Mouse (Mus musculus): ENCODE measurements around the gene Nucb1. TPM values are rescaled to one million over a fixed set of nuclear protein-coding genes. Genes with fewer than 3 reads are reported as not detected.

Gene Nucb1
- 140 and 146 TPM in 2 replicates for polyA plus RNA-seq (2016; fragmentation: Nextera tagmentation; extraction: Ambion mirVana)

DNA sequence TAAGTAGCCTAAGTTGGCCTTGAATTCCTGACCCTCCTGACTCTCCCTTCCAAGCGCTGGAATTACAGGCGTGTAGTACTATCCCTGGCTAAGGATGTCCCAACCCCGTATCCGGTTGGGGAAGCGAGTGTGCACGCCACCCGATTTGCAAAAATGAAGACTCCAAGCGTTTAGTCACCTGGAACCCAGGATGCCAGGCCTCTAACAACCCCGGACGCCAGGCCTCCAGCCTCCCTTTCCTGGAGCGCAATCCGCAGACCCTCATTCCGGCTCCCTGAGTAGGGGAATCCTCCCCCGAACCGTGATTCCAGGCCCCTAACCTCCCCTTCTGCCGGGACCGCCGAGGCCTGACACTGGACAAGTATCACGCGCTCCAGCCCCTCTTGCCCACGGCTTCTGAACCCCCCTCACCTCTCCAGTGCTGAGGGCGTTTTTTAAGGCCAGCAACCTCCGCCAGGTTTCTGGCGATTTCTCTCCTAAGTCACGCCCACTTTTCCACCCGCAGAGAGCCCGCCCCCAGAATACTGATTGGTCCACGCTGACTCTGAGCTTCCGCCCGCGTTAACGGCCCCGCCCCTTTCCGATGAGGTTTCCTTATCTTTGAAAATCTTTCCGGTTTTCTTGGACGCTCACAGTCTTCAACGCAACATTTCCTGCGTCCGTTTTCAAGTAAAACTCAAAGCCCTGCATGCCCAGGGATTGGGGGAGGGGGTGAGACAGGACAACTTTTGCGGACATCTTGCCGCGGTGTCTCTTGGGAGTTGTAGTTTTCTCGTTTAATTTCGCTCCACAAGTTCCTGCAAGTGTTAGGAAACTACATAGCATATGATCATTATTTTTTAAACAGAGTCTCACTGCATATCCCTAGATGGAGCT, at the start of gene Nucb1:
Gene Nucb1 (minus strand): TSS at position 495 of the 876 bp plus-strand sequence.
- H3K9ac ChIP-seq = peak within 1 kb of the TSS; percentile 88
- no peaks in the 10 kb centered on the region for H3K9me3 ChIP-seq (replicated peaks)
- H3K27me3 ChIP-seq (replicated peaks) = no peaks in the 10 kb centered on the region
- H3K27ac ChIP-seq = peak within 1 kb of the TSS; percentile 98
- peak within 1 kb of the TSS; percentile 94 for H3K4me2 ChIP-seq
- peak; percentile 72 for ATAC-seq
- peaks cover 27% of the 10 kb centered on the region for H3K36me3 ChIP-seq
- peak within 1 kb of the TSS; percentile 83 for H3K4me3 ChIP-seq
- WGBS (ENCODE audit: insufficient replicate concordance) = under 1% methylated on average over 44 of the region's 44 CpGs
- H3K4me1 ChIP-seq = peaks cover 49% of the 10 kb centered on the region

DNA sequence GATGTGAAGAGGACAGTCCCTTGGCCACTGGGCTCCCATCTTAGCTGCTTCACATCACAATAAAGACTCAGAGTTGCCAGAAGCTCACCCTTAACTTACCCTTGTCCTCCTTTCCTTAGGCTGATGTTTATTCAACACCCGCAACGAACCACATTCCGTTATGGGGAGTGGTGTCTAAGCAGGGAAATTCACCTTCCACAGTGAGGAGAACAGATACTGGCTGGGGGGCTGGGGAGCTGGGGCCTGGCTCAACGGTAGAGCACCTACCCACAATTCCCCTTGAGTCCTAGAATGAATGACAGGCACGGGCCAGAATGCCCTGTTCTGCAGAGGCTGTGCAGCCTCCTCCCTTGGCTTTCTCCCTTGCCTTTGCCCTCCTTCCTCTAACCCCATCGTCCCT, 48.7 kb upstream of the Nucb1 start:
- Histone ChIP-seq H3K9ac (no peak overlapping the region), H3K4me2 (no peak overlapping the region), H3K36me3 (no peaks in the 10 kb centered on the region), H3K27me3 (replicated peaks) (0 out of 2 replicates have a peak, but pooled peaks cover 8% of the 10 kb centered on the region), H3K4me1 (peaks cover 59% of the 10 kb centered on the region), H3K9me3 (replicated peaks) (no peaks in the 10 kb centered on the region), H3K27ac (no peak overlapping the region), H3K4me3 (no peak overlapping the region)
- 51% methylated on average over 5 of the region's 6 CpGs for WGBS (ENCODE audit: insufficient replicate concordance)
- ATAC-seq = no peak

DNA sequence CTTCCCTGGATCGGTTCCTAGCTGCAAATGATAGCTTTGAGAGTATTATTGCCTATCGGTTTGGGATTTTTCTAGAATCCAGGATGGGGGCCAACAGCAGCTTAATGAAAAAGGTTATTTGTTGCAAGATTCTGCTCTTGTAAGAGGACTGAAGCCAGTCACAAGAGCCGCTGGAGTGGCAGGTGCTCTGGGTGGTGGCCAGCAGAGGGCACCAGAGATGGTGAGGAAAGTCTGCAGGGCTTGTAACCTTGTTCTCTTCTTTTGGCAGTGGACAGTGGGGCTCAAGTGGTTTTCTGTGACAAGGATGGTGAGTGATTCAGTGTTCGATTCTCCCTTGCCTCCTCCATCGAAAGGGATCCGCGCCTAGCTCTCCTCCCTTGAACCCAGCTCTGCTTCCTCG, 45.6 kb upstream of the Nucb1 start:
- 15% methylated on average over 8 of the region's 8 CpGs for WGBS (ENCODE audit: insufficient replicate concordance)

DNA sequence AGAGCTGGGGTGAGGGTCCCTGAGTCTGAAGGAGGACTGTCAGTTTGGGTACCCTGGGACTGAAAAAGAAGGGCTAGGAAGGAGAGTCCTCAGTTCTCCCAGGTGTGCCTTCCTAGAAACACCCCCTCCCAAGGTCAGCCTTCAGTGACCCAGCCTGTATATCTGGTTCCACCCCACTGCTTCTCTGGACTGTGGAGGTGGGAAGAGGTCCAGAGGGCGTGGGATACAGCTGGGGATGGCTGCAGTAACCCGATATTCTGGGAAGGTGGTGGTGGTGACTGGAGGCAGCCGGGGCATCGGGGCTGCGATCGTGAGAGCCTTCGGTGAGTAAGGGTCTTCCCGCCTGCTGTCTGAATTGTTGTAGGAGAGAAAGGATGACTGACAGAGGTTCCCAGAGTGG, 44.5 kb upstream of the Nucb1 start, which contains the start of gene Hsd17b14:
Gene Hsd17b14 (plus strand): TSS at position 150 of the 400 bp plus-strand sequence.
- peaks cover 37% of the 10 kb centered on the region for H3K4me1 ChIP-seq
- 61% methylated on average over 8 of the region's 8 CpGs for WGBS (ENCODE audit: insufficient replicate concordance)

More for the DNA sequence above, 45.6 kb upstream of the Nucb1 start:
- Histone ChIP-seq H3K4me3 (no peak overlapping the region), H3K4me1 (peaks cover 46% of the 10 kb centered on the region), H3K4me2 (no peak overlapping the region), H3K36me3 (no peaks in the 10 kb centered on the region), H3K9ac (no peak overlapping the region), H3K9me3 (replicated peaks) (no peaks in the 10 kb centered on the region), H3K27ac (no peak overlapping the region), H3K27me3 (replicated peaks) (0 out of 2 replicates have a peak, but pooled peaks cover 15% of the 10 kb centered on the region)
- ATAC-seq = no peak

DNA sequence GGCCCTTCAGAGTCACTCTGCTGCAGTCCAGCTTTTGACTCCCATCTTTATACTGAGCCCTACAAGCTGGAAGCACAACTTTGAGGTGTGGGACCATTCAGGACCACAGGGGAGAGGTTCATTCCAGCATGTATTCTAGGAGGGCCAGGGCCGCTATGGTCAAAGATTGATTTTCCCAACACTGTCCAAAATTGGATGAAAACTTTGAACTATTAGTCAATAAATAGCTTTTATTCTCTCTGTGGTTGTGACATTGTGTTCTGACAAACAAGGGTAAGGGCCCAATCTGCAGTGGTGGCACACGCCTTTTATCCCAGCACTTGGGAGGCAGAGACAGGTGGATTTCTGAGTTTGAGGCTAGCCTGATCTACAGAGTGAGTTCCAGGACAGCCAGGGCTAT, 43.8 kb upstream of the Nucb1 start:
- Histone ChIP-seq H3K36me3 (no peaks in the 10 kb centered on the region), H3K4me3 (no peak overlapping the region), H3K9ac (no peak overlapping the region; the same call in 1 of the 2 replicates), H3K4me1 (peaks cover 33% of the 10 kb centered on the region), H3K4me2 (no peak overlapping the region), H3K9me3 (replicated peaks) (no peaks in the 10 kb centered on the region), H3K27me3 (replicated peaks) (0 out of 2 replicates have a peak, but pooled peaks cover 15% of the 10 kb centered on the region), H3K27ac (no peak overlapping the region)
- no peak for ATAC-seq
- WGBS (ENCODE audit: insufficient replicate concordance) = 80% methylated on average over 2 of the region's 2 CpGs

More for the DNA sequence above, 44.5 kb upstream of the Nucb1 start, which contains the start of gene Hsd17b14:
- no peak within 1 kb of the TSS for H3K4me3 ChIP-seq
- no peak within 1 kb of the TSS for H3K4me2 ChIP-seq
- no peak within 1 kb of the TSS for H3K27ac ChIP-seq
- H3K36me3 ChIP-seq = no peaks in the 10 kb centered on the region
- ATAC-seq = no peak
- H3K9ac ChIP-seq = no peak within 1 kb of the TSS; the same call in 1 of the 2 replicates
- no peaks in the 10 kb centered on the region for H3K9me3 ChIP-seq (replicated peaks)
- H3K27me3 ChIP-seq (replicated peaks) = 0 out of 2 replicates have a peak, but pooled peaks cover 15% of the 10 kb centered on the region

DNA sequence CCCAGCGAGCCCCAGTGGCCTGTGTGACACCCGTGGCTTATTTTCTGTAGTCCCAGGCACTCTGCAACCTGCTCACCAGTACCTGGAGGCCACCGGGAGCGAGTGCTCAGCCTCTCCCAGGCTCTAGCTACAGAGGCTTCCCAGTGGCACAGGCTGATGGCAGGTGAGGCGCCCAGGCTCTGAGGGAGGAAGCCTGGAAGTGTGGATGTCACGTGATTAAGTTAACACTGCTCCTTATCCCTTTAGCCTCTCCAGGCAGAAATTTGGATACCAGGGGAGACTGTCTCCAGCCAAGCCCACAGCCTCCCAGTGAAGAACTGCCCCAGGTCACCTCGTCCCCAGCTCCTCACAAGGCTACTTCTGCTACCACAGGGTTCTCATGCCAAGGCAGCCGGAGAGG, 43.3 kb upstream of the Nucb1 start:
- no peak for ATAC-seq
- no peak overlapping the region; the same call in 1 of the 2 replicates for H3K9ac ChIP-seq
- no peaks in the 10 kb centered on the region for H3K9me3 ChIP-seq (replicated peaks)
- H3K4me2 ChIP-seq = no peak overlapping the region
- peaks cover 32% of the 10 kb centered on the region for H3K4me1 ChIP-seq
- H3K4me3 ChIP-seq = no peak overlapping the region
- H3K36me3 ChIP-seq = no peaks in the 10 kb centered on the region
- 0 out of 2 replicates have a peak, but pooled peaks cover 16% of the 10 kb centered on the region for H3K27me3 ChIP-seq (replicated peaks)
- WGBS (ENCODE audit: insufficient replicate concordance) = 50% methylated on average over 8 of the region's 8 CpGs
- H3K27ac ChIP-seq = no peak overlapping the region

DNA sequence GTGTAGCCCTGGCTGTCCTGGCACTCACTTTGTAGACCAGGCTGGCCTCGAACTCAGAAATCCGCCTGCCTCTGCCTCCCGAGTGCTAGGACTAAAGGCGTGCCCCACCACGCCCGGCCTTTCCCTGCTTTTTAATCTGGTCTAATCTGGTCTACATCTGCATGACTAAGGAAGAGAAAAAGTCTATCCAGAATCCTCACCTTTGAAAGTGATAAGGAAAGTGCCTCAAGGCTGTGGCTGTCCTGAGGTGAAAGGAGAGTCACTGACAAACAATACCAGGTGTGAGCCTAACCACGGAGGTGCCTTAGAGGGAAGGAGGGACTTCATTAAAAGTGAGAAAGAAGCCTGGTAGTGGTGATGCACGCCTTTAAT, 41.3 kb upstream of the Nucb1 start:
- H3K36me3 ChIP-seq = no peaks in the 10 kb centered on the region
- 0 out of 2 replicates have a peak, but pooled peaks cover 24% of the 10 kb centered on the region for H3K27me3 ChIP-seq (replicated peaks)
- H3K9ac ChIP-seq = no peak overlapping the region
- 54% methylated on average over 8 of the region's 8 CpGs for WGBS (ENCODE audit: insufficient replicate concordance)
- no peaks in the 10 kb centered on the region for H3K9me3 ChIP-seq (replicated peaks)
- H3K4me2 ChIP-seq = no peak overlapping the region
- no peak for ATAC-seq
- no peak overlapping the region for H3K4me3 ChIP-seq
- no peak overlapping the region for H3K27ac ChIP-seq
- peaks cover 24% of the 10 kb centered on the region for H3K4me1 ChIP-seq

DNA sequence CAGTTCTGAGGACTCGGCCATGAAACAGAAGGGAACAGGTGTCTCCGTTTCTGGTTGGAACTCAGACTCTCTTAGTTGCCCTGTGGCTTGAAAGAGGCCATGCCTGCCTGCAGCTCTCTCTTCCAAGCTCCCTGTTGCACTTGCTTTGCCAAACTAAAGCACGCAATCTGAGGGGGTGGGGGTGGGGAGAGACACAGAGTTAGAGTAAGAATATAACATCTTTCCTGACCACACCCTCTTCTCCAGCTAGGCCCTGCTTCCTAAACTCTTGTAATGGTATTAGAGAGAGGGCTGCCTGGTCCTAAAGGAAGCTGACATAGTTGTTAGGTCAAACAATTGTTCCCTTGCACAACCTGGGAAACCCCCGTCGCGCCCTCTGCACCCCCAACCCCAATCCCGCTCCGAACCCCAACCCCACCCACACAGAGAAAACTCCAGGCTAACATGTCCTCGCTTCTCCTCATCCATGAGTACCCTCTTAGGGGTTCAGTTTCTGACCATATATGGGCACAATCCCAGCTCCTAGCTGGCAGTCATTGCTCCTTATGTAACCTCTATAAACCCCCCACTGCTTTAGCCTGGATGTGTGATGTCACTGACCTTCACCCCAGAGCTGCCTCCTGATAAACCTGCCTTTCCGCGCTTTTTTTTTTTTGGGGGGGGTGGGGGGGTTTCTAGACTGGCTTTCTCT, 40.8 kb upstream of the Nucb1 start:
- Histone ChIP-seq H3K9ac (no peak overlapping the region), H3K4me3 (no peak overlapping the region), H3K27ac (no peak overlapping the region), H3K4me2 (no peak overlapping the region), H3K4me1 (peaks cover 19% of the 10 kb centered on the region), H3K27me3 (replicated peaks) (0 out of 2 replicates have a peak, but pooled peaks cover 24% of the 10 kb centered on the region), H3K36me3 (no peaks in the 10 kb centered on the region), H3K9me3 (replicated peaks) (no peaks in the 10 kb centered on the region)
- 64% methylated on average over 11 of the region's 11 CpGs for WGBS (ENCODE audit: insufficient replicate concordance)
- no peak for ATAC-seq

DNA sequence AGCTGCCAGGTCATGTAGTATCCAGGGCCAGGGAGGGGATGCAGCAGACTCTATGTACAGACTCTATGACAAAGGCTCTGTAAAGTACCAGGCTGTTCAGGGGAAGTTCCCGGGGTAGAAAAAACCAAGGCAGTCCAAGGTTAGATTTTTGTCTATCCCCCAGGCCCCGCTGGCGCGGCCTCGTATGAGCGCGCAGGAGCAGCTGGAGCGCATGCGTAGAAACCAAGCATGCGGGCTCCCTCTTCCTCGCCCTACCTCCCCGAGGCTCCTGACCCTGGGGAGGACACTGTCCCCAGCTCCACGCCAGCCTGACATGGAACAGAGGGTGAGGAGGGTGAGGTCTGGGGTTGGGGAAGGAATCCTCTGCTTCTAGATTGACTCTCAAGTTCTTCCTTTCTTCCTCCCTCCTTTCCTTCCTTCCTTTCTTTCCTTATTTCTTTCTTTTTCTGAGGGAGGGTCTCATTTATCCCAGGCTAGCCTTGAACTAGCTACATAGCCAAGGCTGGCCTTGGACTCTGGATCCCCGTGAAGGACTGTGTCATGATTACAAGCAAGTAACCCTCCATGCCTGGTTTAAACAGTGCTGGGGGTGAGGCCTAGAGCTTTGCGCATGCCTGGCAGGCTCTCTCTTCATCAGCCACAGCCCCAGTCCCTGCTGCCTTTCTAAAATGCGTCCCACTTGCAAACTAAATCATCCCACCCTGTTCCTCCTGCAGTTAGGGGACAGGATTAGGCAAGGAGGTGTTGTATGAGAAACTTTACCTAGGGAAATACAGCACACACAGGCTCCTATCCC, 39.6 kb upstream of the Nucb1 start:
- Histone ChIP-seq H3K9ac (no peak overlapping the region), H3K27ac (no peak overlapping the region), H3K4me3 (no peak overlapping the region), H3K9me3 (replicated peaks) (no peaks in the 10 kb centered on the region), H3K36me3 (no peaks in the 10 kb centered on the region), H3K4me1 (peaks cover 18% of the 10 kb centered on the region), H3K27me3 (replicated peaks) (0 out of 2 replicates have a peak, but pooled peaks cover 21% of the 10 kb centered on the region), H3K4me2 (no peak overlapping the region)
- WGBS (ENCODE audit: insufficient replicate concordance) = 80% methylated on average over 16 of the region's 16 CpGs
- no peak for ATAC-seq

DNA sequence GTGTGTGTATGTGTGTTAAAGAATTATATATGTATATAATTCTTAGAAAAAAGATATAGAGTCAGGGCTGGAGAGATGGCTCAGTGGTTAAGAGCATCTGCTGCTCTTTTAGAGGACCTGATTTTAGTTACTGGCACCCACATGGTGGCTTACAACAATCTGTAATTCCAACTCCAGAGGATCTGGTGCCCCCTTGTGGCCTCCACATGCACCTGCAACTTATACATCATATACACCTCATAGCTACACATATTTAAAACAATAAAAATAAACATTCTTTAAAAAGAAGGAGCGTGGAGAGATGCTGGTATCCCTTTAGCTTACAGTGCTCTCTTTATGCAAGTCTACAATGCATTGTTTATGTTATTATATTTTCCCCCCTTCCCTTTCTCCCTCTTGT, 34.3 kb upstream of the Nucb1 start:
- 64% methylated on average over 1 of the region's 1 CpGs for WGBS (ENCODE audit: insufficient replicate concordance)
- no peak overlapping the region for H3K4me2 ChIP-seq
- no peak overlapping the region for H3K4me3 ChIP-seq
- no peaks in the 10 kb centered on the region for H3K36me3 ChIP-seq
- H3K9ac ChIP-seq = no peak overlapping the region
- 0 out of 2 replicates have a peak, but pooled peaks cover 23% of the 10 kb centered on the region for H3K27me3 ChIP-seq (replicated peaks)
- no peak overlapping the region for H3K27ac ChIP-seq
- no peaks in the 10 kb centered on the region for H3K4me1 ChIP-seq
- ATAC-seq = no peak
- peaks cover 6% of the 10 kb centered on the region; the same call in 1 of the 2 replicates for H3K9me3 ChIP-seq (replicated peaks)

DNA sequence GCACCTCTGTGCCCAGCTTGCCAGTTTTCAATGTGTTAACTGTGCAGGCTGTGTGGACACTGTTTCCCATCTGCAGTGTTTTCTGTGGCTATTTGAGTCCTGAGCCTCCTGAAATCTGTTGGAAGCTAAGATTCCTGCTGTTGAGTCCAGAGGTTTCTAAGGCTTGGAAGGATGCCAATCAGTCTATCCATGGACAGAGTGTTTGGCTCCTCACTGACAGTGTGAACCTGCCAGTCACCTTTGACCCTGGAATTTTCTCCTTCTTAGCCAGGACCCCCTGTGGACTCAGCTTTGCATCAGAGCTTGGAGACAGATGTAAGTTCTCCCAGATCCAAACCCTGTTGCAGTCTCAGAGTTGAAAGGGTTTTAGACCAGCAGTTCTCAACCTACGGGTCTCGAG, 30.0 kb upstream of the Nucb1 start:
- no peaks in the 10 kb centered on the region for H3K36me3 ChIP-seq
- no peak overlapping the region for H3K4me3 ChIP-seq
- no peak overlapping the region for H3K9ac ChIP-seq
- WGBS (ENCODE audit: insufficient replicate concordance) = 66% methylated on average over 2 of the region's 2 CpGs
- H3K4me1 ChIP-seq = peaks cover 10% of the 10 kb centered on the region
- H3K27ac ChIP-seq = no peak overlapping the region
- peaks cover 6% of the 10 kb centered on the region; the same call in 1 of the 2 replicates for H3K9me3 ChIP-seq (replicated peaks)
- H3K27me3 ChIP-seq (replicated peaks) = peaks cover 36% of the 10 kb centered on the region
- ATAC-seq = no peak
- no peak overlapping the region for H3K4me2 ChIP-seq
